Mouse (Mus musculus) neural tube, embryonic 14.5 days (tissue): Measurements from ENCODE around the gene Cenpf. TPM values are rescaled to one million over a fixed set of nuclear protein-coding genes. Genes with fewer than 3 reads are reported as not detected.

Source experiments
- ATAC-seq: fragments of 200-750 bp; cut with Nextera tagmentation; 2 replicates; pipeline ENCODE4 v1.8.0; 2017; ENCODE audit warnings: low read depth, mild to moderate bottlenecking, moderate TSS enrichment, moderate library complexity
- H3K27ac ChIP-seq: fragments of 300-500 bp; sonication (generic); 2 replicates; pipeline ENCODE4 v1.5.1; 2014; ENCODE audit warnings: low read depth, mild to moderate bottlenecking, control low read depth, low read length, moderate library complexity, mixed read lengths
- H3K27me3 ChIP-seq: fragments of 300-500 bp; sonication (generic); 2 replicates; pipeline ENCODE4 v1.6.1; 2014; ENCODE audit warnings: low read length; ENCODE audit not compliant: control insufficient read depth, insufficient read depth
- H3K36me3 ChIP-seq: fragments of 300-500 bp; sonication (generic); 2 replicates; pipeline ENCODE4 v1.6.1; 2014; ENCODE audit warnings: low read length, mixed read lengths; ENCODE audit not compliant: control insufficient read depth, insufficient read depth
- H3K4me1 ChIP-seq: fragments of 300-500 bp; sonication (generic); 2 replicates; pipeline ENCODE4 v1.6.1; 2014; ENCODE audit warnings: low read length; ENCODE audit not compliant: control insufficient read depth, insufficient read depth
- H3K4me2 ChIP-seq: fragments of 300-500 bp; sonication (generic); 2 replicates; pipeline ENCODE4 v1.6.1; 2014; ENCODE audit warnings: mild to moderate bottlenecking, low read depth, low read length, control low read depth
- H3K4me3 ChIP-seq: fragments of 300-500 bp; sonication (generic); 2 replicates; pipeline ENCODE4 v1.5.1; 2014; ENCODE audit warnings: low read depth, low read length, control low read depth, mixed read lengths
- H3K9ac ChIP-seq: fragments of 300-500 bp; sonication (generic); replicated peaks from 2 replicates; pipeline ENCODE4 v1.6.1; 2014; ENCODE audit warnings: low read depth, mild to moderate bottlenecking, control low read depth, low read length, mixed read lengths
- H3K9me3 ChIP-seq: fragments of 300-500 bp; sonication (generic); 2 replicates; pipeline ENCODE4 v1.6.1; 2016; ENCODE audit warnings: low read length; ENCODE audit not compliant: control insufficient read depth
- WGBS: fragments of 180-500 bp; shearing (Covaris S2); extraction: QIAGEN DNeasy Blood & Tissue Kit; methylation state at CpG from one replicate; pipeline ENCODE4 v1.1.7; 2014; 5-methylcytosine and 5-hydroxymethylcytosine counted together
- polyA plus RNA-seq: library from polyadenylated mRNA; unstranded; fragments of >200 nt; fragmentation: Nextera tagmentation; extraction: Ambion mirVana; gene quantifications from 2 replicates; pipeline ENCODE4 v1.2.1, GENCODE M21; 2014

Gene Cenpf
- polyA plus RNA-seq, 1 experiment from 2014 or later: 6.5 TPM

DNA sequence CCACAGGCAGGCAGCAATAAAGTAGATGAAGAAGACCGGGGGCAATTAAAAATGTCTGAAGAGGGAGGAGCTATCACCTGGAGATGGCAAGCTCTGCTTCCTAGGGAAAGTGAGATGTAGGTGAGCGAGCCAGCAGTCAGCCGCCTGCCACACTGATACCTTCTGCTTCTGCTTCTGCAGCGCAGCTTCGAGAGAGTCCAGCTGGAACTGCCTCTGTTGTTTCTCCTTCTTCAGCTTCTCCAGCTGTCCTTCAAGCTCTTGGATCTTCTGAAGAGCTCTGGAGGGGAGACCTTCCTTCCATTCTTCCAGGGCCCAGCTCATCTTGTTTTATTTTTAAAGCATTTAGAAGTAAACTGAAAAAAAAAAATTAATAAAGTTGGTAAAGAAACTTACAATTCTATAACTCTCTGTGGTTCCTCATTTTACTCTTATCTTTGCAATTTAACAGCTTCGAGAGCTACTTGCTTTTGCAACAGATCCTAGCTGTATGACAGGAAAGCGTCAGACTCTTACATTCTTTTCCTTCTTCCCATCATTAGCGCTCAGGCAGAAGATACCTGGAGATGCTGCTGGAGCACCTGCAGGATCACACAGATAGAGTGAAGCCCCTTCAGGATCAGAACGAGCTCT, 3.0 kb downstream of the Cenpf start:
- Histone ChIP-seq H3K9ac (no peak overlapping the region), H3K9me3 (no peaks in the 10 kb centered on the region), H3K27me3 (no peaks in the 10 kb centered on the region), H3K36me3 (no peaks in the 10 kb centered on the region), H3K27ac (no peak overlapping the region), H3K4me2 (no peak overlapping the region), H3K4me3 (no peak overlapping the region), H3K4me1 (peaks cover 7% of the 10 kb centered on the region; the same call in 1 of the 2 replicates)
- WGBS: 96% methylated on average over 9 of the region's 9 CpGs
- ATAC-seq: no peak

DNA sequence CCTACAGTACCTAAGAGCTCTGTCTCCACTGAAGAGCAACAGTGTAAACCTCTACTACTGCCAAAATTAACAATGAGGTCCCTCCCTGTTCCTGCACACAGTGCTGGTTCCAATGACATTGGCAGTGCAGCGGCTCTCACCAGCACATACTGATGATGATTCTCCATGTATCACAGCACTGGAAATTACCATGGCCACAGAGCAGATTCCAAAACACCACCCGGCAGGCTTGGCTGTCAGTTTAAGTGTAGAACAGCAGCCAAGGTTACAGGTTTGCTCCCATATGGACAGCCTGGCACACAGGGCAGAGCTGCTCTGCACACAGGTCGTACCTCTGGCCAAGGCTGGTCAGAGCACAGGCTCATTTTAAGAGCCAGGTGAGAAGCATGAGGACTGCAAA, 8.3 kb downstream of the Cenpf start:
- H3K9me3 ChIP-seq: no peaks in the 10 kb centered on the region

DNA sequence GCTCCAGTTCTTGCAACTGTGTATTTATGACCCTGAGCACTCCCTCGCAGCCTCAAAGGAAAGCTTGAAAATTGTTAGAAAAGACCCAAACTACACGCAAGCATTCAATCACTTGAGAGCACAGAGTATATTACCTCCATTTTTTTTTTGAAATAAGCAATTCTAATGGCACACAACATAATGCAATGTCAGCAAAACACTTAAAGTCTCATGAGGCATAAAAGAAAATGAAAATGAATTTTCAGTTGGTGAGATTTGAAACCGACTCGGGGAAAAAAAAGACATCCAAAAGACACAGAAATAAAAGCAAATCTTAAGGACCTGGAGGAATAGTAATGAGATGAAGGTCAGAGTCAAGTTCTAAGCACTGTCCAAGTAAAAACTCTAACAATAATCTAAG, 11.9 kb downstream of the Cenpf start:
- H3K9ac ChIP-seq: no peak overlapping the region
- no peak overlapping the region for H3K4me3 ChIP-seq
- H3K4me2 ChIP-seq: no peak overlapping the region
- no peaks in the 10 kb centered on the region for H3K9me3 ChIP-seq
- H3K36me3 ChIP-seq: no peaks in the 10 kb centered on the region
- no peaks in the 10 kb centered on the region for H3K27me3 ChIP-seq
- H3K4me1 ChIP-seq: no peaks in the 10 kb centered on the region
- no peak overlapping the region for H3K27ac ChIP-seq
- no peak for ATAC-seq
- 91% methylated on average over 4 of the region's 4 CpGs for WGBS

More for the DNA sequence above, 8.3 kb downstream of the Cenpf start:
- Histone ChIP-seq H3K4me3 (no peak overlapping the region), H3K4me2 (no peak overlapping the region), H3K9ac (no peak overlapping the region), H3K36me3 (no peaks in the 10 kb centered on the region), H3K27me3 (no peaks in the 10 kb centered on the region), H3K4me1 (no peaks in the 10 kb centered on the region), H3K27ac (no peak overlapping the region)
- WGBS: 88% methylated on average over 3 of the region's 3 CpGs
- ATAC-seq: no peak

DNA sequence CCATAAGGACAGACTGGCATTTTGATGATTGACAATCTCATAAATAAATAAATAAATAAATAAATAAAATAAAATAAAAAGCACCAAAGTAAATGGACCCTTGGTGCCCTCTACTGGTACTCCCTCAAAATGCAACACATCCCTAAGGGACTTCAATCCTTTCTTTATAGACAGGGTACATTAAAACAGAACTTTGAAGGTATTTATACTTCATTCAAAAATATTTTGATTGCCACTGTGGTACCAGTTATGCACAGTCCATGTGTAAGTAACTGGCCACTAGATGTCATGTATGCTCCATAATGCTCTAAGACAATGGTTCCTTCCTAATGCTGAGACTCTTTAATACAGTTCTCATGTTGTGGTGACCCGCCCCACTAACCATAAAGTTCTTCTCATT, 12.5 kb downstream of the Cenpf start:
- Histone ChIP-seq H3K36me3 (no peaks in the 10 kb centered on the region), H3K4me1 (no peaks in the 10 kb centered on the region), H3K4me2 (no peak overlapping the region), H3K9me3 (no peaks in the 10 kb centered on the region), H3K27ac (no peak overlapping the region), H3K4me3 (no peak overlapping the region), H3K27me3 (no peaks in the 10 kb centered on the region), H3K9ac (no peak overlapping the region)
- ATAC-seq: no peak
- WGBS: 98% methylated on average over 1 of the region's 1 CpGs

DNA sequence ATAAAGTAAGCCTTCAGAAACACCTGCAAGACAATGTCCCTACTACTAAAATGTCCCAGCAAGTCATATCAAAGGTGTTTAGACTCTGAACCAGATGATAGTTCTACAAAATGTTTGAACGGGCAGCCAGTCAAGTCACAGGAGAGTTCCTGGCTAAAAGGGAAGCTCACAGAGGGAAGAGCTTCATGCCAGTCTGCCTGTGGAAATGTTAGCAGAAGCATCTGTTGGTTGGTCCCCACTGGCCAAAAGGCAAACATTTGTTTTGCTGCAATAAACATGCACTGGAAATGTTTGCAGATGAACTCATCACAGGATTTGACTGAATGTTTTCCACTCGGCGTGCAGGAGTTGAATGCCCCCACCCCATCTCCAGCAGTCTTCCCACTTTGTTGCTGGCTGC, 21.9 kb downstream of the Cenpf start:
- no peak for ATAC-seq
- H3K27ac ChIP-seq: no peak overlapping the region
- no peak overlapping the region for H3K4me3 ChIP-seq
- WGBS: 87% methylated on average over 3 of the region's 3 CpGs
- H3K4me1 ChIP-seq: no peaks in the 10 kb centered on the region
- H3K4me2 ChIP-seq: no peak overlapping the region
- no peaks in the 10 kb centered on the region for H3K9me3 ChIP-seq
- no peaks in the 10 kb centered on the region for H3K36me3 ChIP-seq
- H3K9ac ChIP-seq: no peak overlapping the region
- H3K27me3 ChIP-seq: no peaks in the 10 kb centered on the region

DNA sequence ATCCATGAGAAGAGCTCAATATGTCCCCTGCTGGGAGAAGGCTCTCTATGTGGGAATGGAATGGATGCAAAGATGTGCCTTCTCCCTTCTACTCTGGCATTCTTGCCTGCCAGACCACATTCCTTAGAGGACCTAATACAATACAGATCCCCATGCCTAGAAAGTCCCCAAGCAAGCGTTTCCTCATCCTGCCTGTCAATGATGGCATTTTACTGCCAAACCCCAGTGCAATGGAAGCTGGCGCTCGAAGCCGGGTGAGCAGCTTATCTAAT, 23.1 kb downstream of the Cenpf start:
- Histone ChIP-seq H3K4me2 (no peak overlapping the region), H3K4me1 (no peaks in the 10 kb centered on the region), H3K9ac (no peak overlapping the region), H3K27me3 (no peaks in the 10 kb centered on the region), H3K36me3 (no peaks in the 10 kb centered on the region), H3K9me3 (no peaks in the 10 kb centered on the region), H3K27ac (no peak overlapping the region), H3K4me3 (no peak overlapping the region)
- ATAC-seq: no peak
- WGBS: 75% methylated on average over 4 of the region's 4 CpGs

DNA sequence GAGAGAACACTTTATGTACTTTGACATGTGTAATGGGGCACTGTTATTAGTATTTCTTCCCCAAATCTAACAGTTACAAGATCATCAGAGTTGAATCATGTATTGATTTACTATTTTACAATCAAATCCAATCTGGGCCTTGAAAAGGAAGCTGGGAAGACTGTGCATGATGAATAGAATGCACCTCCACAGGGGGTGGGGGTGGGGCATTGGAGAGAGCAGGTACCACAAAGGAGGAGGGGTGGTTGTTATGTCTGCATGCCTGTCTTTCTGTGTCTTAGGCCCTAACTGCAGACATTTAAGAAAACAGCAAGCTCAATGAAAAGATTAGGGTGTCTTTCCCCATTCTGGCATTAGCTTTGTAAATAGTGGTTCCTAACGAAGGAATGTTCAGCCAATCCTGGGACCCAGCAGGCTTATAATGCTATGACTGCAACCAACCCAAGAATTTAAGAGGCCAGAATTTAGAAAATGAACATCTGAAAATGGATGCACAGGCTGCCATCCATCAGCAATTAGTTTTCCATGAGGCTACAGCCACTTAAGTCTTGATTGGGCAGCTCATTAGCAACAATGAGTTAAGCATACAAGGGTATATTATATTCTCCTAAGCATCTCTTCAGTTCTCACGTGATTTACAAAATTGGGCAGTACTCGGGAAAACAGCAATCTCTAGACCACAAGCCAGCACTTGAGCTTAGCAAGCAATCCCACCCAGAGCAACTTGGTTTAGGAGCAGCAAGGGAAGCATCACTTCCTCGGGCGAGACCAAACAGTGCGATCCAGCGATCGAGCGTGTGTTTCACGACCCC, 23.6 kb downstream of the Cenpf start:
- WGBS: 70% methylated on average over 10 of the region's 10 CpGs
- no peak overlapping the region for H3K4me3 ChIP-seq
- H3K27ac ChIP-seq: no peak overlapping the region
- H3K27me3 ChIP-seq: no peaks in the 10 kb centered on the region
- no peaks in the 10 kb centered on the region for H3K36me3 ChIP-seq
- H3K4me1 ChIP-seq: no peaks in the 10 kb centered on the region
- H3K9ac ChIP-seq: no peak overlapping the region
- no peaks in the 10 kb centered on the region for H3K9me3 ChIP-seq
- H3K4me2 ChIP-seq: no peak overlapping the region
- ATAC-seq: no peak

DNA sequence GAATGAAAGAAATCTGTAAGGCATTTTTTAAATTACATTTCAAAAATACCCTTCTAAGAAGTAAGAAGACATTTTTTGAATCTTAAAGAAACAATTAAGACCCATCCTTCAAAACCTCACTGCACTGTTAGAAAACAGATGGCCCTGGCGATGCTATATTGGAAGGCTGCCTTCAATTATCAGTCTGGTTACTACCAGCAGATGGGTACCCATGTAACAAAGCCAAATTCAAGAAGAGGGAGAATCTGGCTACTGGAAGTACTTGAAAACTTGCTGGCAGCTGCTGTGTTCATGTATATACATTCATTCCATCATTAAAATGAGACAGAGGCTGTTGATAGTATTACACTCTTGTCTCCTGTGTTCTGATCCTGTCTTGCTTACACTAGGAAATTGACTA, 24.4 kb downstream of the Cenpf start:
- no peaks in the 10 kb centered on the region for H3K4me1 ChIP-seq
- no peaks in the 10 kb centered on the region for H3K27me3 ChIP-seq
- H3K9ac ChIP-seq: no peak overlapping the region
- H3K27ac ChIP-seq: no peak overlapping the region
- H3K9me3 ChIP-seq: no peaks in the 10 kb centered on the region
- no peak overlapping the region for H3K4me2 ChIP-seq
- WGBS: 81% methylated on average over 1 of the region's 1 CpGs
- H3K4me3 ChIP-seq: no peak overlapping the region
- ATAC-seq: no peak
- H3K36me3 ChIP-seq: no peaks in the 10 kb centered on the region

DNA sequence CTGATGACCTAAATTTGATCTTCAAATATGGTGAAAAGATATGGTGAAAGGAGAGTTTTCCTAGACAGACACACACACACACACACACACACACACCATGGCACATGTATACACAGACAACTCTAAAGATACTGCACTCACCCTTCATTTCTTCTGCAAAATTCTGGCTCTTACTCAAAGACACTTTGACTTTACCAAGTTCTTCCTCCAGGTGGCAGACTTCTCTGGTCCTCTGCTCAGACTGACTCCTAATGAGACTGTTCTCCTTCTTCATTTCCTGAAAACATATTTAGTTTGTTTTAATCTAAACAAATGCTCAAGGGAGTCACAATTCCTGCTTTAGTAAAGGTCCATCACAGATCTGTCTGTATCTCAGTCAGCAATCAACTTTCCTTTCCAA, 26.0 kb downstream of the Cenpf start:
- Histone ChIP-seq H3K9ac (no peak overlapping the region), H3K4me2 (no peak overlapping the region), H3K27me3 (no peaks in the 10 kb centered on the region), H3K27ac (no peak overlapping the region), H3K9me3 (no peaks in the 10 kb centered on the region), H3K4me3 (no peak overlapping the region), H3K4me1 (no peaks in the 10 kb centered on the region), H3K36me3 (no peaks in the 10 kb centered on the region)
- ATAC-seq: no peak
